Mouse (Mus musculus): ENCODE measurements around the gene Gmds. TPM values are rescaled to one million over a fixed set of nuclear protein-coding genes. Genes with fewer than 3 reads are reported as not detected.
A peak's percentile ranks its signal among the peaks of the same experiment; 100 is the strongest.

Gene Gmds
- polyA plus RNA-seq, 1 experiment from 2014 or later = 40.5 TPM

- H3K4me3 ChIP-seq (ENCODE audit: low read depth, low read length) = no peak overlapping the region
- no peak for ATAC-seq (ENCODE audit: low read depth)
- WGBS = 76% methylated on average over 4 of the region's 4 CpGs
Measured at GRCm38 (mm10) chr13:31877061-31877460, 461.5 kb downstream of the Gmds start.

GRCm38 (mm10) chr13:31874427-31874826 is 464.1 kb downstream of the Gmds start:
- ATAC-seq (ENCODE audit: low read depth) = no peak
- Histone ChIP-seq H3K9ac (replicated peaks; ENCODE audit: low read depth, low read length) (no peak overlapping the region), H3K4me2 (ENCODE audit: low read depth, low read length) (no peak overlapping the region), H3K9me3 (ENCODE audit: control insufficient read depth, low read length) (no peaks in the 10 kb centered on the region), H3K27me3 (ENCODE audit: control insufficient read depth, insufficient read depth, low read length) (no peaks in the 10 kb centered on the region), H3K4me1 (ENCODE audit: control insufficient read depth, insufficient read depth, low read length) (no peaks in the 10 kb centered on the region), H3K27ac (ENCODE audit: low read depth, low read length) (no peak overlapping the region), H3K4me3 (ENCODE audit: low read depth, low read length) (no peak overlapping the region), H3K36me3 (ENCODE audit: control insufficient read depth, insufficient read depth, low read length) (no peaks in the 10 kb centered on the region)
- WGBS = 72% methylated on average over 3 of the region's 3 CpGs

More at GRCm38 (mm10) chr13:31877061-31877460, 461.5 kb downstream of the Gmds start:
- no peaks in the 10 kb centered on the region for H3K27me3 ChIP-seq (ENCODE audit: control insufficient read depth, insufficient read depth, low read length)
- no peak overlapping the region for H3K27ac ChIP-seq (ENCODE audit: low read depth, low read length)
- H3K36me3 ChIP-seq (ENCODE audit: control insufficient read depth, insufficient read depth, low read length) = no peaks in the 10 kb centered on the region
- no peaks in the 10 kb centered on the region for H3K9me3 ChIP-seq (ENCODE audit: control insufficient read depth, low read length)
- H3K4me2 ChIP-seq (ENCODE audit: low read depth, low read length) = no peak overlapping the region
- no peak overlapping the region for H3K9ac ChIP-seq (replicated peaks; ENCODE audit: low read depth, low read length)
- H3K4me1 ChIP-seq (ENCODE audit: control insufficient read depth, insufficient read depth, low read length) = no peaks in the 10 kb centered on the region

- WGBS = 89% methylated on average over 1 of the region's 1 CpGs
- no peak overlapping the region for H3K9ac ChIP-seq (replicated peaks; ENCODE audit: low read depth, low read length)
- no peak overlapping the region for H3K27ac ChIP-seq (ENCODE audit: low read depth, low read length)
- ATAC-seq (ENCODE audit: low read depth) = no peak
- H3K4me3 ChIP-seq (ENCODE audit: low read depth, low read length) = no peak overlapping the region
- no peaks in the 10 kb centered on the region for H3K36me3 ChIP-seq (ENCODE audit: control insufficient read depth, insufficient read depth, low read length)
- H3K9me3 ChIP-seq (ENCODE audit: control insufficient read depth, low read length) = no peaks in the 10 kb centered on the region
- no peaks in the 10 kb centered on the region for H3K27me3 ChIP-seq (ENCODE audit: control insufficient read depth, insufficient read depth, low read length)
- no peak overlapping the region for H3K4me2 ChIP-seq (ENCODE audit: low read depth, low read length)
- H3K4me1 ChIP-seq (ENCODE audit: control insufficient read depth, insufficient read depth, low read length) = no peaks in the 10 kb centered on the region
Measured at GRCm38 (mm10) chr13:31873269-31873668, 465.3 kb downstream of the Gmds start.

- H3K9me3 ChIP-seq (ENCODE audit: control insufficient read depth, low read length) = no peaks in the 10 kb centered on the region
- H3K4me1 ChIP-seq (ENCODE audit: control insufficient read depth, insufficient read depth, low read length) = no peaks in the 10 kb centered on the region
- no peak overlapping the region for H3K4me2 ChIP-seq (ENCODE audit: low read depth, low read length)
- no peaks in the 10 kb centered on the region for H3K27me3 ChIP-seq (ENCODE audit: control insufficient read depth, insufficient read depth, low read length)
- H3K4me3 ChIP-seq (ENCODE audit: low read depth, low read length) = no peak overlapping the region
- WGBS = 87% methylated on average over 5 of the region's 5 CpGs
- H3K27ac ChIP-seq (ENCODE audit: low read depth, low read length) = no peak overlapping the region
- H3K9ac ChIP-seq (replicated peaks; ENCODE audit: low read depth, low read length) = no peak overlapping the region
- no peaks in the 10 kb centered on the region for H3K36me3 ChIP-seq (ENCODE audit: control insufficient read depth, insufficient read depth, low read length)
- no peak for ATAC-seq (ENCODE audit: low read depth)
Measured at GRCm38 (mm10) chr13:31864786-31865185, 473.8 kb downstream of the Gmds start.

DNA sequence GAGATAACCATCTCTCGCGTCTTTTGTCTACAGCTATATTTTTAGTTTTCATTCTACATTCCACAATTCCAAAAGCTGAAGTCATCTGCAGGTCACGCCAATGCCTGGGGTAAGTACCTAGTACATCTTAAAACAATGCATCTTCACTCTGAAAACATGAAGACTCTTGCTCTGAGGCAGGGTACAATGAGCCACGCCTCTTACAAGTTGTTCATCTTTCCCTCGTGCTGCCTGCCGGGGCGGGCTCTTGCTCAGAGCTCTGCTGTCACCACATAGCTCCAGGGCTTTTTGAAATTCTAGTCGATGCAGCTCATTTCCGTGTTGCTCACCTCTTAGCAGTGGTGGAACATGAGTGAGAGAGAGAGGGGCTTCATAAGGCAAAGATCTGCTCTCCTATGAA is 475.1 kb downstream of the Gmds start:
- WGBS = 81% methylated on average over 9 of the region's 9 CpGs
- no peak overlapping the region for H3K27ac ChIP-seq (ENCODE audit: low read depth, low read length)
- H3K36me3 ChIP-seq (ENCODE audit: control insufficient read depth, insufficient read depth, low read length) = no peaks in the 10 kb centered on the region
- no peaks in the 10 kb centered on the region for H3K4me1 ChIP-seq (ENCODE audit: control insufficient read depth, insufficient read depth, low read length)
- no peak overlapping the region for H3K4me2 ChIP-seq (ENCODE audit: low read depth, low read length)
- ATAC-seq (ENCODE audit: low read depth) = no peak
- no peaks in the 10 kb centered on the region for H3K27me3 ChIP-seq (ENCODE audit: control insufficient read depth, insufficient read depth, low read length)
- H3K4me3 ChIP-seq (ENCODE audit: low read depth, low read length) = no peak overlapping the region
- no peak overlapping the region for H3K9ac ChIP-seq (replicated peaks; ENCODE audit: low read depth, low read length)
- H3K9me3 ChIP-seq (ENCODE audit: control insufficient read depth, low read length) = no peaks in the 10 kb centered on the region

DNA sequence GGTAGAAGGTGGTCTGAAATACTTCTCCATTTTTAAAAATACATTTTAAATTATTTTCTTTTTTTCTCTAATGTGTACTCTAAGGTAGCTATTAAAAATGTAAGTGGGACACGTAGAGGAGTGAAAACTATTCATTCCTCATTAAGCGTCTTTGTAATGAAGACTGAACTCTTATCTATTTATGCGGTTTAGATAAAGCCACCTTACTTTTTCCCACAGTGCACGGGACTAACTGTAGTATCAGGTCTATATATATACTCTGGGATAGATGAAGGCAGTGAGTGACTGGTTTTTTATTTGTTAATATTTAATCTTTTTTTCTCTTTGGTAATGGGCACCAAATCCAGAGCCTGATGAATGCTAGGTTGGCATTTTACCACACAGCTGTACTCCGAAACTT is 478.3 kb downstream of the Gmds start:
- no peak overlapping the region for H3K4me3 ChIP-seq (ENCODE audit: low read depth, low read length)
- no peak for ATAC-seq (ENCODE audit: low read depth)
- no peak overlapping the region for H3K4me2 ChIP-seq (ENCODE audit: low read depth, low read length)
- no peaks in the 10 kb centered on the region for H3K9me3 ChIP-seq (ENCODE audit: control insufficient read depth, low read length)
- WGBS = 96% methylated on average over 5 of the region's 5 CpGs
- H3K27ac ChIP-seq (ENCODE audit: low read depth, low read length) = no peak overlapping the region
- H3K36me3 ChIP-seq (ENCODE audit: control insufficient read depth, insufficient read depth, low read length) = no peaks in the 10 kb centered on the region
- H3K4me1 ChIP-seq (ENCODE audit: control insufficient read depth, insufficient read depth, low read length) = no peaks in the 10 kb centered on the region
- H3K27me3 ChIP-seq (ENCODE audit: control insufficient read depth, insufficient read depth, low read length) = no peaks in the 10 kb centered on the region
- H3K9ac ChIP-seq (replicated peaks; ENCODE audit: low read depth, low read length) = no peak overlapping the region

GRCm38 (mm10) chr13:31854000-31854399 is 484.5 kb downstream of the Gmds start:
- 80% methylated on average over 4 of the region's 4 CpGs for WGBS
- Histone ChIP-seq H3K27ac (ENCODE audit: low read depth, low read length) (no peak overlapping the region), H3K9me3 (ENCODE audit: control insufficient read depth, low read length) (no peaks in the 10 kb centered on the region), H3K9ac (replicated peaks; ENCODE audit: low read depth, low read length) (no peak overlapping the region), H3K4me1 (ENCODE audit: control insufficient read depth, insufficient read depth, low read length) (peaks cover 4% of the 10 kb centered on the region; the same call in 1 of the 2 replicates), H3K4me2 (ENCODE audit: low read depth, low read length) (no peak overlapping the region), H3K36me3 (ENCODE audit: control insufficient read depth, insufficient read depth, low read length) (no peaks in the 10 kb centered on the region), H3K27me3 (ENCODE audit: control insufficient read depth, insufficient read depth, low read length) (no peaks in the 10 kb centered on the region), H3K4me3 (ENCODE audit: low read depth, low read length) (no peak overlapping the region)
- ATAC-seq (ENCODE audit: low read depth) = no peak

DNA sequence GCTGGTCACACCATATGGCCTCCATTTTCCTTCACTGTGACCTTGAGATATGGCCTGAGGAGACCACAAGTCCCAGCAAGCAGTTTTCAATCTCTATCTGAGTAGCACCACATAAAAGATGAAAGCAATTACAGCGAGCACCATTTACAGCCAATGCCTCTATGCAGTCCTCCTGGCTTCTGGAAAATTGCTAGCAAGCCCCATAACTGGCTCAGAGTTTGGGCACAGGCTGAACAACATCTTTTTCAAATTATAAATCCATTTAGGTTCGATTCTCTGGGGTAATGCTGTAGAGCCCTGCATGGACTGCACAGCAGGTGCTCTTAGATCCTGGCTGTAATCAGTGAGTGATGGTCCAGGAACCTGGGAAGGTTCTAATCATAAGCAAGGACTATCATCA is 485.0 kb downstream of the Gmds start:
- no peak for ATAC-seq (ENCODE audit: low read depth)

GRCm38 (mm10) chr13:31849258-31849971 is 489.1 kb downstream of the Gmds start:
- ATAC-seq (ENCODE audit: low read depth) = peak; percentile 38; the same call in 1 of the 2 replicates
- no peaks in the 10 kb centered on the region for H3K9me3 ChIP-seq (ENCODE audit: control insufficient read depth, low read length)

More for the DNA sequence above, 485.0 kb downstream of the Gmds start:
- H3K27ac ChIP-seq (ENCODE audit: low read depth, low read length) = no peak overlapping the region
- H3K4me2 ChIP-seq (ENCODE audit: low read depth, low read length) = no peak overlapping the region
- H3K4me1 ChIP-seq (ENCODE audit: control insufficient read depth, insufficient read depth, low read length) = peaks cover 4% of the 10 kb centered on the region; the same call in 1 of the 2 replicates
- no peaks in the 10 kb centered on the region for H3K9me3 ChIP-seq (ENCODE audit: control insufficient read depth, low read length)
- no peaks in the 10 kb centered on the region for H3K36me3 ChIP-seq (ENCODE audit: control insufficient read depth, insufficient read depth, low read length)
- no peaks in the 10 kb centered on the region for H3K27me3 ChIP-seq (ENCODE audit: control insufficient read depth, insufficient read depth, low read length)
- WGBS = 40% methylated on average over 2 of the region's 2 CpGs
- H3K9ac ChIP-seq (replicated peaks; ENCODE audit: low read depth, low read length) = no peak overlapping the region
- H3K4me3 ChIP-seq (ENCODE audit: low read depth, low read length) = no peak overlapping the region

More at GRCm38 (mm10) chr13:31849258-31849971, 489.1 kb downstream of the Gmds start:
- Histone ChIP-seq H3K27ac (ENCODE audit: low read depth, low read length) (no peak overlapping the region), H3K27me3 (ENCODE audit: control insufficient read depth, insufficient read depth, low read length) (no peaks in the 10 kb centered on the region), H3K9ac (replicated peaks; ENCODE audit: low read depth, low read length) (no peak overlapping the region), H3K36me3 (ENCODE audit: control insufficient read depth, insufficient read depth, low read length) (no peaks in the 10 kb centered on the region), H3K4me1 (ENCODE audit: control insufficient read depth, insufficient read depth, low read length) (peaks cover 4% of the 10 kb centered on the region; the same call in 1 of the 2 replicates), H3K4me2 (ENCODE audit: low read depth, low read length) (no peak overlapping the region), H3K4me3 (ENCODE audit: low read depth, low read length) (no peak overlapping the region)
- 28% methylated on average over 5 of the region's 5 CpGs for WGBS

All from neural tube, embryonic 14.5 days (tissue).